Mouse (Mus musculus): ENCODE data around the gene Xlr3a. TPM values are rescaled to one million over a fixed set of nuclear protein-coding genes. Genes with fewer than 3 reads are reported as not detected.
"Not testable (repeated sequence)": the region's sequence is repeated elsewhere in the genome, so short reads cannot be mapped to it uniquely, and the experiment has no call there.

Gene Xlr3a
- total RNA-seq (2021) = under 1 TPM; 0.44 to 0.67 TPM

DNA sequence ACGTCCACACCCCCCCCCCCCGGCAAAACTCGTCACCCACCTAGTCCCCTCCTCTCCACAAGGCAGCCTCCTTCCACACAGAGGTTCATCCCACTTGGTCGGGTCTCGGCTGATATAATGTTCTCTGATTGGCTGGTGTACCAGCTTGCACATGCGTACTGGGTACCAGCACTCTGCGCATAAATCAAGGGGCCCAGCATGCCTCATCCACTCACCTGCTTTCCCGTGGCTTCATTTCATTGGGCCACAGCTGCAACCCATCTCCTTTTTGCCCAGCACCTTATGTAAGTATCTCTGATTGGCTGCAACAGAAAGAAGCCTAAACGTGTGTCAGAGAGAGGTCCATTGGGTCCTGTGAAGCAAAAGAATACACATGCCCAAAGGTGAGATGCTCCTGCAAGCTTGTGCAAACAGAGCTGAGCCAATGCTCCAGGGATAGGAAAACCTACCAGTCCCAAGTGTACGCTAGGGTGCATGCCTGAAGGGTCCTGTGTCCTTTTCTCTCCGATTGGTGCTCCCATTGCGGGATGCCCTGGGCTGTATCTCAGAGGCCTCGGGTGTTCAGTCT lies at the start of gene Xlr3a:
Gene Xlr3a (minus strand): TSS at position 155 of the 568 bp plus-strand sequence.
- intact Hi-C loops (cut with DNase I); DNase-seq (ENCODE audit: low spot score): not testable (repeated sequence)

GRCm38 (mm10) chrX:73143218-73143618 lies 46.3 kb upstream of the Xlr3a start:
- intact Hi-C loops (cut with DNase I); DNase-seq (ENCODE audit: low spot score): not testable (repeated sequence)

- DNase-seq (ENCODE audit: low spot score); intact Hi-C loops (cut with DNase I): not testable (repeated sequence)
These were observed 26.2 kb upstream of the Xlr3a start for GRCm38 (mm10) chrX:73122859-73123829.

- intact Hi-C loops (cut with DNase I); DNase-seq (ENCODE audit: low spot score): not testable (repeated sequence)
These were observed 19.9 kb upstream of the Xlr3a start, which contains the start of gene Gm14685 for GRCm38 (mm10) chrX:73116747-73117146. TSS of gene Gm14685 (plus strand) at chrX:73117047.

GRCm38 (mm10) chrX:73082267-73083055 lies 14.4 kb downstream of the Xlr3a start, which contains the start of gene Xlr4a:
TSS of gene Xlr4a (minus strand) at chrX:73082478.
- intact Hi-C loops (cut with DNase I); DNase-seq (ENCODE audit: low spot score): not testable (repeated sequence)

- DNase-seq (ENCODE audit: low spot score); intact Hi-C loops (cut with DNase I): not testable (repeated sequence)
These were observed 30.1 kb downstream of the Xlr3a start for GRCm38 (mm10) chrX:73066765-73067312.

DNA sequence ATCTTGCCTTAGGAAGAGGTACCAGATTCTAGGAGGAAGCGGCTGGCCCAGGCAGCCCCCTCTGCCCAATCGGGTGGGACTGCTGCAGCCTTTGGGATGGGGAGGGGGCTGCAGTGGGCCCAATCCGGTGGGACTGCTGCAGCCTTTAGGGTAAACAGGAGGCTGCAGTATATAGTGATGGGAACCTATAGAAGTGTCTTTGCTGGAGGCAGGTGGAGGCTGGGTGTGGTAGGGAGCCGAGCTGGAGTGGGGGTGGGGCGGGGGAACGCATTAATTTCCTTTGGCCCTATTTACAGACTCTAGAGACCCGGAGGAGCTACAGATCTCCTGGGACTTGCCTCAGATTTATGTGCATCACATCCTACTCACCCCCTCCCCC lies 32.5 kb downstream of the Xlr3a start, which contains the start of gene Pnma3:
Gene Pnma3 (plus strand): TSS at position 373 of the 379 bp plus-strand sequence.
- no peak for DNase-seq (ENCODE audit: low spot score)
- intact Hi-C loops (cut with DNase I) = no loop called here

DNA sequence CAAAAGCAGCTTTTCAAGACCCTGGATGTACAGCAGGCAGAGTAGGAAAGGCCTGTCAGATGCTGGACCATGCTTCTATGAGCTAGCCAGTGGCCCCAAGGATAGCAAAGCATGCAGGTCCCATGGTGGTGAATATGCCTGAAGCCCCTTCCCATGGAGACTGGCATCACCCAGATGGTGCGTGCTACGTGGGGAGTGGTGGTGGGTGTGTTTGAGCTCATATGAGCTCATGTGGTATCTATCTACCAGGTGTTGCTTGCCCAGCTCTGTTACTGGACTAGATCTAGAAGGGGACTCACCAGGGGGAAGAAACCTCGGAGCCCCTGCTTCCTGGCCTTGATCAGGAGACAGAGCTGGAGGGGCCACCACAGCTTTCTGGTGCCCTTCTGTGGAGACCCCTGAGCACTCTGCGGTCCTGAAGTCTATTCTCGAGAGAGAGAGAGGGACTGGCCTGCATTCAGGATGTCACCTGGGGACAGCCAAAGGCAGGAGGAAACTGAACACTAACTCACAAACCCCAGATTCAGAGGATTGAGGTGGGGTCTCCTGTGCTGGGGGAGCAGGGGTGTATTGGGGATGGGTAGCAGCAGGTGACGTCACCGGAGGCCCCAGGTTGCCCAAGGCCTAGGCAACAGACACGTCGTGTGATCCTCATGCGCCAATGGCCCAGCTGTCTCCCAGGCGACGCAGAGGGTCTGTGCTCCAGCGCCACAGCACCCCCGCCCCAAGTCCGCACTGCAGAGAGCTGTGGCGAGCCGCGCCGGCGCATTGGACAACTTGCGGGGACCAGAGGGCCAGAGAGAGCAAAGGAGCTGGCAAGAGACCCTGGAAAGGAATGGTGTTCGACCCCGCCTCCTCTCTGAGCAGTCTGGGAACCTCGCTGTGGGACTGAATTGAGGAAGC lies 33.1 kb downstream of the Xlr3a start:
- DNase-seq (ENCODE audit: low spot score) = no peak

DNA sequence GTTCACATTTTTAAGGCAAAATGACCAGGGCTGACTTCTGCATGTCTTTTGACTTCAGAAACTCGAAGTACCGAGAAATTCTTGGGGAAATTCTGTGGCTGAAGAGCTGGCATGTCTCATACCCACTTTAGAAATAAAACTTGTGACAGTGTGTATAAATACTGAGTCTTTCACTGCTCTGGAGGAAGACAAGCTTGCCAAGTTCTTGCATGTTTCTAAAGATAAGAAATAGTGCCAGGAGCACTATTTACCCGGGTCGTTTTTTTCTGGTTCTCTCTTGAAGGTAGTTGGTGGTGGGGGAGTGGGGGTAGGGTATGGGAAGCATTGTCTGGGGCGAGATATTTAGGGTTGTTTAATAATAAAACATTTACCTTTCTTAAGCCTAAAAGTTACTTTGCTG lies 34.6 kb downstream of the Xlr3a start:
- no peak for DNase-seq (ENCODE audit: low spot score)
- intact Hi-C loops (cut with DNase I) = no loop called here

More for the DNA sequence above, 33.1 kb downstream of the Xlr3a start:
- intact Hi-C loops (cut with DNase I) = no loop called here

- no peak for DNase-seq (ENCODE audit: low spot score)
- intact Hi-C loops (cut with DNase I) = no loop called here
These were observed 35.4 kb downstream of the Xlr3a start for GRCm38 (mm10) chrX:73061528-73061927.

GRCm38 (mm10) chrX:73053860-73054563 lies 42.9 kb downstream of the Xlr3a start:
- intact Hi-C loops (cut with DNase I) = loop anchor here (2.0 to 10.0 kb wide), 6 partner anchors 381 to 1361 kb away; partner anchors contain the start of gene Trex2
- peak; percentile 83 for DNase-seq (ENCODE audit: low spot score)

DNA sequence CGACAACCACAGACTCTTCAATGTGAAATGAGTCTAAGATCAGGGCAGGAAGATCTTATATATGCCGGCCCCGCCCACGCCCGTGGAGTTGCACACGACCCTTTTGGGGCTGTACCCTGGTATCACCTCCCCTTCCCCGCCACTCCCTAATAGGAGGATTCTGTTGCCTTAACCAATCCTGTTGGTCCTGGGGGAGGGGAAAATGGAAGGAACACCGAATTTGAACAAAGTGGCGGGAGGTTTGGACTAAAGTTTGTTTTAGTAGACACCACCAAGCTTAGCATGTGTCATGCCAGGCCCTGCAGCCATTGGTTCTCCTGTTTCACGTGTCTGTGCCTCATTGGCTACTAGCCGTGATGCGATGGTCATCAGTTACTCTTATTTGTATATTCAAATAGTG lies 57.2 kb downstream of the Xlr3a start:
- no peak for DNase-seq (ENCODE audit: low spot score)
- intact Hi-C loops (cut with DNase I) = no loop called here

GRCm38 (mm10) chrX:73038831-73039230 lies 58.1 kb downstream of the Xlr3a start:
- intact Hi-C loops (cut with DNase I) = no loop called here
- DNase-seq (ENCODE audit: low spot score) = no peak

- intact Hi-C loops (cut with DNase I) = no loop called here
- no peak for DNase-seq (ENCODE audit: low spot score)
These were observed 59.9 kb downstream of the Xlr3a start, which contains the start of gene Pnma5 for GRCm38 (mm10) chrX:73037003-73037402. TSS of gene Pnma5 (minus strand) at chrX:73037103.

All from heart, postnatal 25 days (tissue).